Comparison of ENCODE assay signal across 11 mouse cellular contexts in the genomic region with DNA sequence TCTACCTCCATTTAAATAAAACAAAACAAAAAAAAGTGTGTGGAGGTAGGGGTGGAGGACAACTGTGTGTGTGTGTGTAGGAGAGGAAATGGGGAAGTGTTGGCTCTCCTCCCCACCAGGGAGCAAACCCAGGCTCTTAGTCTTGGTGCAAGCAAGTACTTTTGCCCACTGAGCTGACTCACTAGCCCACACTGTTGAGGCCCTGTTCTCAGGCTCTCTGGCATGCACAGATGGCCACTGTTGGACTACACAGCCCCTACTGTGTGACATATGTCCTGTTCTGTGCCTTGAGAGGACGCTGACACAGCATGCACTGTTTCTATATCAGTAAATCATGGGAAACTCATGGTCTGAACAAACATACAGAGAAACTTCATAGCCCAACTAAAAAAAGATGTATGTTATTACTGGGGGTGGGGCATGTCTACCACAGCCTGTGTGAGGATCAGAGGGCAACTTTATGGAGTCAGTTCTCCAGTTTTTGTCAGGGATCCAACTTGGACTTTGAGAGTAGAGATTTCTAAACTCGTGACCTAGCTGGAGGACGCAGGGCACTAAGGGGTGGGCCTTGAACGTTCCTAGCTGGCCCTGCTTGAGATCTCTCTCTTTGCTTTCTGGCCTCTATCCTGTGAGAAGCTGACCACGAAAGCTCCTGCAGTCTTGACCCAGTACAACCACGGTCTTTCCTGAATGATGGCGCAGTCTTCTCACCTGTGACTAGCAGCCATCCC. TPM values are rescaled to one million over a fixed set of nuclear protein-coding genes. Genes with fewer than 3 reads are reported as not detected.
DNase-seq lines count a peak whose midpoint lies in the region; ATAC-seq lines count a peak whose summit lies in the region.
"Had no signal": no experiment of that assay in that cellular context is flagged by ENCODE, and none has a peak within 500 bp of the region (broad histone marks: within the 10 kb centered on the region; RNA-seq: fewer than 3 reads in every experiment).

No protein-coding gene starts in this region.

- no peak overlapping the region for H3K4me3 ChIP-seq in heart, embryonic 15.5 days
- H3K4me3 ChIP-seq: hindbrain, embryonic 15.5 days; midbrain, embryonic 12.5 days had no signal

- no peak for ATAC-seq in heart, embryonic 15.5 days (replicated peaks; ENCODE audit: insufficient number of reproducible peaks, insufficient read depth, low FRiP score, low read depth)

- H3K27ac ChIP-seq in heart, embryonic 15.5 days: peak overlapping the region; percentile 22; the same call in 1 of the 2 replicates
- H3K27ac ChIP-seq: hindbrain, embryonic 15.5 days; midbrain, embryonic 12.5 days had no signal

- peaks cover 65% of the 10 kb centered on the region for H3K36me3 ChIP-seq in heart, embryonic 15.5 days

- WGBS in heart, embryonic 15.5 days: 79% methylated on average over 7 of the region's 7 CpGs

- H3K9ac ChIP-seq in heart, embryonic 15.5 days: no peak overlapping the region
- H3K9ac ChIP-seq: hindbrain, embryonic 15.5 days; midbrain, embryonic 12.5 days had no signal

- H3K4me1 ChIP-seq in heart, embryonic 15.5 days (replicated peaks): peaks cover 15% of the 10 kb centered on the region
- H3K4me1 ChIP-seq: midbrain, embryonic 12.5 days had no signal

- H3K27me3 ChIP-seq in heart, embryonic 15.5 days: no peaks in the 10 kb centered on the region
- H3K27me3 ChIP-seq: hindbrain, embryonic 15.5 days; midbrain, embryonic 12.5 days had no signal

- no peak overlapping the region for H3K4me2 ChIP-seq in heart, embryonic 15.5 days
- H3K4me2 ChIP-seq: hindbrain, embryonic 15.5 days; midbrain, embryonic 12.5 days had no signal

- intact Hi-C loops in heart, postnatal 36 days (cut with DNase I): loop anchor here (2.0 kb wide), 1 partner anchor 47 kb away; no protein-coding TSS in a partner anchor
- intact Hi-C loops in heart, postnatal 10 days (cut with DNase I): loop anchor here (2.0 kb wide), 1 partner anchor 47 kb away; no protein-coding TSS in a partner anchor

- no peaks in the 10 kb centered on the region for H3K9me3 ChIP-seq in heart, embryonic 15.5 days (replicated peaks)
- H3K9me3 ChIP-seq: hindbrain, embryonic 15.5 days; midbrain, embryonic 12.5 days had no signal

- DNase-seq in heart, postnatal 36 days: no peak
- DNase-seq in Muller cell, postnatal 12 days (ENCODE audit: inconsistent ontology term): peak; percentile 27
- DNase-seq in cerebellum, postnatal 14 days: peak; percentile 58 to 86
- peak; percentile 48 for DNase-seq in kidney, postnatal 10 days
- DNase-seq in right cerebral cortex, adult 18-20 months: no peak
- no peak for DNase-seq in thymus, postnatal 36 days
- DNase-seq in heart, postnatal 10 days: no peak

RNA-seq across cellular contexts. Expression of gene Ccdc8, which starts 10.9 kb away (rescaled TPM):
- polyA plus RNA-seq in heart, embryonic 15.5 days (2015; fragmentation: Nextera tagmentation; extraction: Ambion mirVana): 28.1 and 34.0 TPM in 2 replicates
- 1 to 10 TPM; 5.9 to 6.3 TPM for total RNA-seq in heart, postnatal 36 days (2021)
- total RNA-seq in heart, postnatal 10 days (2021): 10 to 100 TPM; 15.6 to 18.0 TPM

RNA-seq across cellular contexts. Expression of gene Gm42372, which starts 20.5 kb away (rescaled TPM):
- 0.05 and 0.23 TPM in 2 replicates for polyA plus RNA-seq in heart, embryonic 15.5 days (2015; fragmentation: Nextera tagmentation; extraction: Ambion mirVana)
- total RNA-seq in heart, postnatal 36 days (2021): not detected
- total RNA-seq in heart, postnatal 10 days (2021): under 1 TPM in 1 of 2 experiments, not detected in 1; 0.10 TPM

RNA-seq across cellular contexts. Expression of gene Ppp5c, which starts 24.3 kb away (rescaled TPM):
- polyA plus RNA-seq in heart, embryonic 15.5 days (2015; fragmentation: Nextera tagmentation; extraction: Ambion mirVana): 82.5 and 99.2 TPM in 2 replicates
- 100 to 1,000 TPM; 107 to 109 TPM for total RNA-seq in heart, postnatal 36 days (2021)
- 100 to 1,000 TPM; 104 to 105 TPM for total RNA-seq in heart, postnatal 10 days (2021)

RNA-seq across cellular contexts. Expression of gene Pnmal1, which starts 43.9 kb away (rescaled TPM):
- polyA plus RNA-seq in heart, embryonic 15.5 days (2015; fragmentation: Nextera tagmentation; extraction: Ambion mirVana): 0.05 and 0.24 TPM in 2 replicates
- not detected for total RNA-seq in heart, postnatal 36 days (2021)
- not detected for total RNA-seq in heart, postnatal 10 days (2021)
- polyA plus RNA-seq: spleen, adult 2 months had no signal

RNA-seq across cellular contexts. Expression of gene Hif3a, which starts 58.8 kb away (rescaled TPM):
- 36.4 and 44.0 TPM in 2 replicates for polyA plus RNA-seq in heart, embryonic 15.5 days (2015; fragmentation: Nextera tagmentation; extraction: Ambion mirVana)
- 1 to 10 TPM; 2.5 to 2.6 TPM for total RNA-seq in heart, postnatal 36 days (2021)
- 1 to 10 TPM; 1.5 to 7.1 TPM for total RNA-seq in heart, postnatal 10 days (2021)

Comparison
In these comparisons a context has a peak if more than half of its experiments do, and no peak if none do; other contexts are left out.
1. DNase-seq: peak in Muller cell, postnatal 12 days (single experiment), cerebellum, postnatal 14 days (2 of 2) and kidney, postnatal 10 days (single experiment); none in heart, postnatal 36 days (0 of 2), right cerebral cortex, adult 18-20 months (single experiment), thymus, postnatal 36 days (0 of 2) and heart, postnatal 10 days (0 of 2).